Mouse (Mus musculus): ENCODE measurements around the gene H2-Aa. TPM values are rescaled to one million over a fixed set of nuclear protein-coding genes. Genes with fewer than 3 reads are reported as not detected.

H2-Aa gene
- polyA plus RNA-seq, 1 experiment from 2014 or later: not detected

DNA sequence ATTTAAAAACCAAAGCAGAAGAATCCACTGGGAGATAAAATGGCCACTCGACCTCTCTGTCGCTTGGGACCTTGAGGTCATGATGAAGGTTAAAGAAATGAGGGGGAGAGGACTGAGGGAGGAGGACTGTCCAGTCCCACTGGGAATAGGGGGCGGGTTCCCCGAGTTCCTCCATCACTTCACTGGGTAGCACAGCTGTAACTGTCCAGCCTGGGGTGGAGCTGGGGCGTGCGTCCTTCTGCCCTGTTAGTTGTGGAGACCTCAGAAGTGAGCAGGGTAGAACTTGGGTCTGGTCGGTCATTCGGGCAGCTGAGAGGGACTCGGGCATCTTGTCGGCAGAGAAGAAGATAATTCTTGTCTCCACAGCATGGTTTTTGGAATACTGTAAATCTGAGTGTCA lies 21.6 kb upstream of the H2-Aa start:
- Histone ChIP-seq H3K4me1 (peaks cover 11% of the 10 kb centered on the region), H3K27me3 (replicated peaks; ENCODE audit: low read depth, poor library complexity, severe bottlenecking) (peaks cover 11% of the 10 kb centered on the region), H3K9me3 (no peaks in the 10 kb centered on the region), H3K36me3 (replicated peaks) (no peaks in the 10 kb centered on the region), H3K4me3 (peak overlapping the region; percentile 70), H3K27ac (replicated peaks) (peak overlapping the region; percentile 82)
- WGBS: 39% methylated on average over 10 of the region's 10 CpGs
- DNase-seq (ENCODE audit: low spot score): no peak

DNA sequence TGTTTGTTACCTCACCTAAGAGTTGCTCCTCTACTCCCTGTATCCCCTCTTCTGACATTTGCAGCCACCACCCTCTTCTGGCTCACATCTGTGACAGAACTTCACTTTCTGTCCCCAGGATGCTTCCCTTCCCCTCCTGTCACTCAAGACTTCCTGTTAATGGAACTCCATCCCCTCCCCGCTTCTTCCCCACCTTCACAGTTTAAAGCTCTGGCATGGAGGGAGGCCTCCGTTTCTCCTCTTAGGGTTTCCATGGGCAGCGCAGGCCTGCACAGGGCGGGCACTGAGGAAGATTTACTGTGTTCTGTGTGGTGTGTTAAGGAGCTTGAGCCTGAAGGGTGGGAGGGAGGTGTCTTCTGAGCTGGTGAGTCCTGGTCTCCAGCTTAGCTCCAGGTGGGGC lies 20.5 kb upstream of the H2-Aa start:
- Histone ChIP-seq H3K27ac (replicated peaks) (no peak overlapping the region), H3K36me3 (replicated peaks) (no peaks in the 10 kb centered on the region), H3K9me3 (no peaks in the 10 kb centered on the region), H3K4me1 (peaks cover 11% of the 10 kb centered on the region), H3K27me3 (replicated peaks; ENCODE audit: low read depth, poor library complexity, severe bottlenecking) (peaks cover 11% of the 10 kb centered on the region), H3K4me3 (no peak overlapping the region)
- 74% methylated on average over 4 of the region's 4 CpGs for WGBS
- DNase-seq (ENCODE audit: low spot score): no peak

DNA sequence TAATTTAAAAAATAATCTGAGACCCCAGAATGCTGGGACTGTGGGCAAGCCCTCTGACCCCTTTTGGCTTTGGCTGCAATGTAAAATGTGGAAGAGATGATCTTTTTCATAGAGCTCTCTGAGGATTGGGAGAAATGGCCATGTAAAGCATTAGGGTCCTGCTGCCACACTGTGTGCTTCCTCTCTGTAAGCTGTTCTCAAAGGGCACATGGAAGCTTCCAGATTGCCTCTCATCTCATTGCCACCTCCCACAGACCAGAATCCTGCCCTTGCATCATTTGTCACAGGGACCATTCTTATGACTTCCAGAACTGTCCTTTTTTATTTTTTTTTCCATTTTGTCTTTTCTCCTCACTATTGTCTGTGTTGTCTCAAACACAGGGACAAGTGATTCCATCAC lies 19.6 kb upstream of the H2-Aa start:
- Histone ChIP-seq H3K27ac (replicated peaks) (no peak overlapping the region), H3K27me3 (replicated peaks; ENCODE audit: low read depth, poor library complexity, severe bottlenecking) (peaks cover 11% of the 10 kb centered on the region), H3K36me3 (replicated peaks) (no peaks in the 10 kb centered on the region), H3K9me3 (no peaks in the 10 kb centered on the region), H3K4me1 (peaks cover 11% of the 10 kb centered on the region), H3K4me3 (no peak overlapping the region)
- no peak for DNase-seq (ENCODE audit: low spot score)

DNA sequence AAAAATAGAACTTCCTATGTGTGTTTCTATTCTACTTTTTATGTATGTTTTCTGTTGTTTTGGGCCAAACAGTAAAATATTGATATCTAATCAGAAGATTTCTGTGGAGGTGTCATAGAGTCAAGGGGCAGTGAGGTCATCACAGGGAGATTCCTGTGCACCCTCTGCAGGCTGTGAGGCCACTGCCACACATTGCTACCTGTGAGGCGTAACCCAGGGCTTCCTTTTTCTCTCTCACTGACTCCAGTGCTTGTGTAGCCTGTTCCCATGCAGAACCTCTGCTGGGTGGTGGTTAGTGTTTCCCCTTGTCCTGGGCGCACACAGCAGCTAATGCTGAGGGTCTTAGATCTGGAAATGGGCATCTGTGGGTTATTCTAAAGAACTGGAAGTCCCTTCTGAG lies 18.8 kb upstream of the H2-Aa start:
- Histone ChIP-seq H3K27ac (replicated peaks) (no peak overlapping the region), H3K9me3 (no peaks in the 10 kb centered on the region), H3K4me3 (no peak overlapping the region), H3K36me3 (replicated peaks) (no peaks in the 10 kb centered on the region), H3K27me3 (replicated peaks; ENCODE audit: low read depth, poor library complexity, severe bottlenecking) (peaks cover 11% of the 10 kb centered on the region), H3K4me1 (peaks cover 11% of the 10 kb centered on the region)
- 85% methylated on average over 2 of the region's 2 CpGs for WGBS
- DNase-seq (ENCODE audit: low spot score): no peak

DNA sequence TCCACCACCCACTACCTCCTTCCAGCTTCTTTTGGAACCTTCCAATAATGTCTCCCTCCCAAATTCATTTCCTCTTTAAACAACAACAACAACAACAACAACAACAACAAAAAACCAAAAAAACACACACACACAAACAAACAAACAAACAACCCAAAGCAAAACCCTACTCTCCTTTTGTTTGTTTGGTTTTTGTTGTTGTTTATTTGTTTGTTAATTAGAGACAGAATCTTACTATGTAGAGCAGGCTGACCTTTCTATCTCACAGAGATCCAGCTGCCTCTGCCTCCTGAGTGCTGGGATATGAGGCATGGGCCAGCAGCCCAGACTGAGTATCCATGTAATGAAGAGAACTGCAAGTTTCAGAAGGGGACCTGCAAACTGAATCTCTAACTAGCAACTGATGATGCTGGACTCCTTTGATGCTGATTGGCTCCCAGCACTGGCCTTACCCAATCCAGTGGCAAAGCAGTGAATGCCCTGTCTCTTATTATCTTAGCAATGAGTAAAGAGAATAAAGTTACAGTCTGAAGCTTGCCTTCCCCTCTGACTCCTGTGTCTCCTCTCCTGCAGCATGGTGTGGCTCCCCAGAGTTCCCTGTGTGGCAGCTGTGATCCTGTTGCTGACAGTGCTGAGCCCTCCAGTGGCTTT lies 17.9 kb upstream of the H2-Aa start, which contains the start of gene H2-Eb1:
Gene H2-Eb1, plus strand, starts transcription at position 488 of the 651 bp plus-strand sequence.
- H3K4me1 ChIP-seq: peaks cover 11% of the 10 kb centered on the region
- no peaks in the 10 kb centered on the region for H3K9me3 ChIP-seq
- H3K4me3 ChIP-seq: no peak within 1 kb of the TSS
- H3K36me3 ChIP-seq (replicated peaks): no peaks in the 10 kb centered on the region
- H3K27me3 ChIP-seq (replicated peaks; ENCODE audit: low read depth, poor library complexity, severe bottlenecking): peaks cover 11% of the 10 kb centered on the region
- no peak within 1 kb of the TSS for H3K27ac ChIP-seq (replicated peaks)
- DNase-seq (ENCODE audit: low spot score): peak; percentile 79

DNA sequence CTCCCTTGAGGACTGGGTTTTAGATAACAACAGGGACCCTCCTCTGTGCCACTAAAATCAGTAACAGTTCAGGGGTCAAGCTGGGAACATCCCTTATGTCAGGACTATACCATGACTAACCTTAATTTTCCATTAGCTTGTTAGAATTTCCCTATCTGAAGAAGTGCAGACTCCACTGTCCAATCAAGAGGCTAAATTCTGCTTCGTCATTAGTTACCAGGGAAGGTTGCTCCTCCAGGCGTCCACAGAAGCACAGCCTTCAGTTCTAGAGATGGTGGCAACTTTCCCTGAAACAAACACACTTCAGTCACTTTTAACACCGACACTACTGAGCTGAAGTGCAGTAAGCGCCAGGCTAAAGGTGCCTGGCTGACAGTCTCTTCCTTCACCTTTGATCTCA lies 17.1 kb upstream of the H2-Aa start:
- peaks cover 7% of the 10 kb centered on the region for H3K4me1 ChIP-seq
- no peak overlapping the region for H3K27ac ChIP-seq (replicated peaks)
- H3K36me3 ChIP-seq (replicated peaks): no peaks in the 10 kb centered on the region
- WGBS: 26% methylated on average over 4 of the region's 4 CpGs
- H3K9me3 ChIP-seq: no peaks in the 10 kb centered on the region
- peaks cover 11% of the 10 kb centered on the region for H3K27me3 ChIP-seq (replicated peaks; ENCODE audit: low read depth, poor library complexity, severe bottlenecking)
- DNase-seq (ENCODE audit: low spot score): peak; percentile 28
- H3K4me3 ChIP-seq: no peak overlapping the region

DNA sequence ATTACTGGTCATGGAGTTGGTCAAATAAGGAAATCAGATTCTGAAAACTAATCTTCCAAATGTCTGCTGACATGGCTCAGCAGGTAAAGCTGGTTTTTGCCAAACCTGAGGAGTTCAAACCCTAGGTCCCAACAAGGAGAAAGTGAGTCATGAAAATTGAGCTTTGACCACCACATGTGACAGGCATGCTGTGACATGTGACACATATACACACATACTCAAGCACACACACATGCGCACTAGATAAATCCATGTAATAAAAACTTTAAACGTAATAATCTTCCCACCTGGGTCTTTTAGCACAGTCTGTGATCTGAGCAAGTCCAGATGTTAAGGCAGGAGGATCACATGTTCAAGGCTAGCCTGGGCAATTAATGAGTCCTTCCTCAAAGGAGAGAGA lies 16.2 kb upstream of the H2-Aa start:
- Histone ChIP-seq H3K36me3 (replicated peaks) (no peaks in the 10 kb centered on the region), H3K27ac (replicated peaks) (no peak overlapping the region), H3K4me1 (no peaks in the 10 kb centered on the region), H3K27me3 (replicated peaks; ENCODE audit: low read depth, poor library complexity, severe bottlenecking) (peaks cover 6% of the 10 kb centered on the region), H3K9me3 (no peaks in the 10 kb centered on the region), H3K4me3 (no peak overlapping the region)
- 81% methylated on average over 2 of the region's 2 CpGs for WGBS
- DNase-seq (ENCODE audit: low spot score): no peak

DNA sequence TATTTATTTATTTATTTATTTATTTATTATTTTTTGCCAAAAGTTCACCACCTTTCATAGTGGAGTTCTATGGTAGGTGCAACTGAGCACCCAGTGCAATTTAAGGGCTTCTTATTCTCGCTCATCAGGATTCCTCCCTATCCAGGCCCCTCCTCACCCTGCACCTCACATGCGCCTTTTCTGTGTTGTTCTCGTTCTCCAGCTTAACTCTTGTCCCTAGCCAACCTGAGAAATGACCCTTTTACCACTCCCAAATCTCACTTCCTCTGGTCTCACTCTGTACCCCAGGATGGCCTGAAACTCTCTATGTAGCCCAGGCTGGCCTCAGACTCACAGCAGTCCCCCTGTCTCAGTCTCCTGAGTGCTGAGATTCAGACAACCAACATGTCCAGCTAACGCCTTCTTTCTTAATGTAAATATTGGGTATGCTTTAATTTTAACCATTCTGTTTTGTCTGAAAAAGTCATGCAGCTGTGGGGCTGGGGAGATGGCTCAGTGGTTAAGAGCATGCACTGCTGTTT lies 14.1 kb upstream of the H2-Aa start:
- Histone ChIP-seq H3K4me1 (no peaks in the 10 kb centered on the region), H3K9me3 (no peaks in the 10 kb centered on the region), H3K27me3 (replicated peaks; ENCODE audit: low read depth, poor library complexity, severe bottlenecking) (peaks cover 4% of the 10 kb centered on the region; the same call in 1 of the 2 replicates), H3K4me3 (no peak overlapping the region), H3K27ac (replicated peaks) (no peak overlapping the region), H3K36me3 (replicated peaks) (no peaks in the 10 kb centered on the region)
- DNase-seq (ENCODE audit: low spot score): no peak
- WGBS: 84% methylated on average over 4 of the region's 4 CpGs

DNA sequence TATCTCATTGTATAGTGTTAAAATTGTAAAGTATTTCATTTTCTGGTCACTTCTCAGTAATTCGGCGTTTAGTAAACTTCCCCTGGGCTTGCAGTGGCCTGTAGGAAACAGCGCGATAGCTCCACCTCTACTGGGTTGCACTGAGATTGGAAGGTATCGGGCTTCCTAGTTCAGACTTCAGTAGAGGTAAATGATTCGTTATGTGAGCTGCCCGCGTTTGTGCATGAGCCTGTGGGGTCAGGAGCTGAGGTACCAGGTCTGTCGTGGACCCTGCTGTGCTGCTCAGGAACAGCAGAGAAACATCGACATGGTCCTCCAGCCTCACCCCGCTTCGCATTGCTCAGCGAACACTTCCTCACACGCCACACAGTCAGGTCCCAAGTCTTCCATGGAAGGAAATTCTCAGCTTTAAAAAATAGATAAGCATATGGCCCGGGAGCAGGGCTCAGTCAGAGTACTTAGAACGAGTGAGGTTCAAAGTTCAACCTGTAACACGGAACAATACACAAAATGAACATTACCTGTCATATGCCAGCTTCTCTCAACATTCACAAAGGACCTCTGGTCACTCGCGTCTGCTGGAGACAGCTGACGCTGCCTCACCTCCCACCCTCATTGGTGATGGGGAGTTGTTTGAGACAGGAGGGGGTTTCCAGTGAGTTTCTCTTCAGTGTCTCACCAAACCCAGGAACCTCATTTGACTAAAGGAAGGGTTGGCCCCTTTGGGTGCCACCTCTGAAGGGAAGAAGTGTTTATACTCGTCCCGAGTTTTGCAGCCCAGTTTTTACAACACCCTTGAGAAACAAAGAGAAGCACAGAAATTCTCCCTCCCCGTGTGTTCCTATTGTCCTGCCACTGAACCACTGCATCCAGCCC lies 13.3 kb upstream of the H2-Aa start:
- Histone ChIP-seq H3K27ac (replicated peaks) (no peak overlapping the region), H3K9me3 (no peaks in the 10 kb centered on the region), H3K4me1 (0 out of 2 replicates have a peak, but pooled peaks cover 2% of the 10 kb centered on the region), H3K4me3 (no peak overlapping the region), H3K36me3 (replicated peaks) (no peaks in the 10 kb centered on the region), H3K27me3 (replicated peaks; ENCODE audit: low read depth, poor library complexity, severe bottlenecking) (peaks cover 6% of the 10 kb centered on the region; the same call in 1 of the 2 replicates)
- no peak for DNase-seq (ENCODE audit: low spot score)
- 78% methylated on average over 23 of the region's 23 CpGs for WGBS

DNA sequence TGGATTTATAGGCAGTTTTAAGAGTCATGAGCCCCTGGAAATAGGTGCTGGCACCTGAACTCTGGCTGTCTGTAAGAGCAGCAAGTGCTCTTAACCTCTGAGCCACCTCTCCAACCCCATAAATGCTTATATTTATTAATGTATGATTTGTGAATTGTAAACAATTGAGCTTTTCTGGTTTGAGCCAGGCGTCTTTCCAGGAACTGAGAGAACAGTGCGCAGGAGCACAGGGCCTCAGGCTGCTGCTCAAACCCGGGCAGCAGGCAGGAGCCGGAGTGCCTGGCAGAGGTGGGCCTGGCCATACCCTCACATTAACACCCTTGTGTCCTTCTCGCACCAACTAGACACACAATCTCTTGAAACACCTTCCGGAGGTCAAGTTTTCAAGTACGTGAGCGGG lies 12.4 kb upstream of the H2-Aa start:
- 91% methylated on average over 8 of the region's 8 CpGs for WGBS
- H3K36me3 ChIP-seq (replicated peaks): no peaks in the 10 kb centered on the region
- no peak overlapping the region for H3K27ac ChIP-seq (replicated peaks)
- no peaks in the 10 kb centered on the region for H3K9me3 ChIP-seq
- no peak overlapping the region for H3K4me3 ChIP-seq
- DNase-seq (ENCODE audit: low spot score): no peak
- H3K4me1 ChIP-seq: 0 out of 2 replicates have a peak, but pooled peaks cover 2% of the 10 kb centered on the region
- H3K27me3 ChIP-seq (replicated peaks; ENCODE audit: low read depth, poor library complexity, severe bottlenecking): peaks cover 9% of the 10 kb centered on the region; the same call in 1 of the 2 replicates

DNA sequence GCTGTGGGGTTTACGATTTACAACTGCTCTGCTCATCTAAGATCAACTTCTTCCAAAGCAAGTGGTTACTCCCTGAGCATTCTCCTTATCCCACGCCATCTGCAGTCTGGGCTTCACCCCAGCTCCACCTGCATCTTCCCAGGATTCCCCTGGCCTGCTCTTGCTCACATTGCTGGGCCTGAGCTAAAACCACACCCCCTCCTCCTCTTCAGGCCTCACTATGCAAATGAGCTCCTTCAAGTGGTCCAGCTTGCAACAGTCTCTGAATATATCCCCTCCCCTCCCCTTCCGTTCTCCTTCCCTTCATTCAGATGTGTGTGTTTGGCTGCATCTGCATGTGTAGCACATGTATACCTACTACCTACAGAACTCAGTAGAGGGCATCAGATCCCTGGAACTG lies 11.7 kb upstream of the H2-Aa start:
- Histone ChIP-seq H3K9me3 (no peaks in the 10 kb centered on the region), H3K27ac (replicated peaks) (no peak overlapping the region), H3K27me3 (replicated peaks; ENCODE audit: low read depth, poor library complexity, severe bottlenecking) (peaks cover 10% of the 10 kb centered on the region; the same call in 1 of the 2 replicates), H3K4me3 (no peak overlapping the region), H3K36me3 (replicated peaks) (no peaks in the 10 kb centered on the region), H3K4me1 (0 out of 2 replicates have a peak, but pooled peaks cover 2% of the 10 kb centered on the region)
- no peak for DNase-seq (ENCODE audit: low spot score)
- 62% methylated on average over 3 of the region's 3 CpGs for WGBS

DNA sequence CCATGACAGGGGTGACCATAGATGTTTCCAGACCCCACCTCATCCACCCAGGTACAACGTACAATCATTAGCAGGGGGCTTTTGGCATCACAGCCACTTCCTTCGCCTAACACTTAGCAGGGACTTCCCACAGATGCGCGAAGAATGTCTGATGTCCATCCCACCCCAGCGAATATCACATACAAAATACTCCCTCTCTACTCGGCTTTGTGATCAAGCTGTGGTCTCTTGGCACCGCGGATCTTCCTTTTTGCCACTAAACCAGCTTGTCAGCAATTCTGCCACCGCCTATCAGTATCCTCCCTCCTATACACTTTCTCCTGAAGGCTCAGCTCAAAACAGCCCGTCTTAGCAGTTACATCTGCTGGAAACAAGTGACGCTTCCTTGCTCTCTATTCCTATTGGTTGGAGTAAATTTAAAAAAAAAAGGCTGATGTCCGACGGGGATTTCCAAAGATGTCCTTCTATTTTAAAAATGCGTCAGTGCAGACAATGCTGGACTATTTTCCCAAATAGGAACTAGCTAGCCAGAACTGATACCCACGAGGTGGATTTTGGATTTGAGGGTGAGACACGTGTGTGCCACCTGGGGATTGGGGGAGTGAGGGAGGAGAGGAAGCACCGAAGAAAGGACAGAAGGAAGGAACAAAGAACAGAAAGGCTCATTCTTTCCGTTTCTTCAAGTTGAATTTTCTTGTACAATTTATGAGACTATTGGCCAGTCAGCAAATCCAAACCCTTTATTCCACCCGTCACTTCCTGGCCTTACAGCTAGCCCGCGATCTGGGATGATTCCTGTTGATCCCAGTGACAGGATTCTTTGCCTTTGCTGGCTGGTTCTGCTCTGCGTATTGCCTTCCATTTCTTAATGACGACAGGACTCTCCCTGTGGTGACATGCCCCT lies 8.5 kb upstream of the H2-Aa start:
- Histone ChIP-seq H3K9me3 (no peaks in the 10 kb centered on the region), H3K36me3 (replicated peaks) (no peaks in the 10 kb centered on the region), H3K27ac (replicated peaks) (no peak overlapping the region), H3K4me3 (peak overlapping the region; percentile 52), H3K27me3 (replicated peaks; ENCODE audit: low read depth, poor library complexity, severe bottlenecking) (peaks cover 10% of the 10 kb centered on the region; the same call in 1 of the 2 replicates), H3K4me1 (0 out of 2 replicates have a peak, but pooled peaks cover 2% of the 10 kb centered on the region)
- WGBS: 24% methylated on average over 23 of the region's 23 CpGs
- DNase-seq (ENCODE audit: low spot score): peak; percentile 32

Data from embryonic facial prominence, embryonic 10.5 days (tissue).